Mouse (Mus musculus) embryonic facial prominence, embryonic 14.5 days (tissue): ENCODE measurements around the gene Crebbp. TPM values are rescaled to one million over a fixed set of nuclear protein-coding genes. Genes with fewer than 3 reads are reported as not detected.
"Not testable (repeated sequence)": the region's sequence is repeated elsewhere in the genome, so short reads cannot be mapped to it uniquely, and the experiment has no call there.

ENCODE experiments used
- ATAC-seq: fragments of 200-750 bp; cut with Nextera tagmentation; 2 replicates; pipeline ENCODE4 v1.8.0; 2017; ENCODE audit warnings: low read depth, moderate number of reproducible peaks, moderate TSS enrichment
- DNase-seq: peaks from one replicate; pipeline ENCODE4 v3.0.0-alpha.2; 2015; ENCODE audit warnings: low spot score
- H3K27ac ChIP-seq: fragments of 300-500 bp; sonication (generic); replicated peaks from 2 replicates; pipeline ENCODE4 v1.5.1; 2014; ENCODE audit warnings: low read depth, mild to moderate bottlenecking, low read length, moderate library complexity
- H3K27me3 ChIP-seq: fragments of 300-500 bp; sonication (generic); replicated peaks from 2 replicates; pipeline ENCODE4 v1.6.1; 2014; ENCODE audit warnings: low read length; ENCODE audit not compliant: control insufficient read depth, insufficient read depth
- H3K36me3 ChIP-seq: fragments of 300-500 bp; sonication (generic); 2 replicates; pipeline ENCODE4 v1.6.1; 2014; ENCODE audit warnings: low read length, mixed read lengths; ENCODE audit not compliant: control insufficient read depth, insufficient read depth
- H3K4me1 ChIP-seq: fragments of 300-500 bp; sonication (generic); 2 replicates; pipeline ENCODE4 v1.6.1; 2014; ENCODE audit warnings: antibody characterized with exemption, low read length; ENCODE audit not compliant: control insufficient read depth, insufficient read depth
- H3K4me2 ChIP-seq: fragments of 300-500 bp; sonication (generic); 2 replicates; pipeline ENCODE4 v1.6.1; 2014; ENCODE audit warnings: low read depth, mild to moderate bottlenecking, low read length, moderate library complexity, mixed read lengths
- H3K4me3 ChIP-seq: fragments of 300-500 bp; sonication (generic); 2 replicates; pipeline ENCODE4 v1.5.1; 2014; ENCODE audit warnings: low read depth, mild to moderate bottlenecking, low read length
- H3K9ac ChIP-seq: fragments of 300-500 bp; sonication (generic); 2 replicates; pipeline ENCODE4 v1.6.1; 2014; ENCODE audit warnings: low read depth, mild to moderate bottlenecking, low read length, moderate library complexity, mixed read lengths
- H3K9me3 ChIP-seq: fragments of 300-500 bp; sonication (generic); 2 replicates; pipeline ENCODE4 v1.6.1; 2016; ENCODE audit warnings: low read length; ENCODE audit not compliant: control insufficient read depth
- WGBS: fragments of 180-500 bp; shearing (Covaris S2); extraction: QIAGEN DNeasy Blood & Tissue Kit; methylation state at CpG from one replicate; pipeline ENCODE4 v1.1.7; 2014; 5-methylcytosine and 5-hydroxymethylcytosine counted together
- polyA plus RNA-seq: library from polyadenylated mRNA; unstranded; fragments of >200 nt; fragmentation: Nextera tagmentation; extraction: Ambion mirVana; gene quantifications from 2 replicates; pipeline ENCODE4 v1.2.1, GENCODE M21; 2014

The Crebbp gene
- polyA plus RNA-seq, 1 experiment from 2014 or later: 41.6 TPM

DNA sequence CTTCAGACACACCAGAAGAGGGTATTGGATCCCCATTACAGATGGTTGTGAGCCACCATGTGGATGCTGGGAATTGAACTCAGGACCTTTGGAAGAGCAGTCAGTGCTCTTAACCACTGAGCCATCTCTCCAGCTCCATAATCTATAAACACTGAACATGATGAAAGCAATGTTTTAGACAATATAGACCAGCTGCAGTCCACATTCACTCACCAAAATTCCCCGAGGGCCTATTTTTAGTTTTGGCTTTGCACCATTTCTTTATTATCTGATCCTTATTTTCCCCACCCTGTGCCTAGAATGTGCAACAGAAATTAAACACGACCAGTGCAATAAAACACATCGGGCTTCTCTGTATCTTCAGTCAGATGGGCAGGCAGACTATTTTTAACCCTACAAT lies 133.4 kb downstream of the Crebbp start:
- H3K27me3 ChIP-seq, H3K4me2 ChIP-seq, H3K4me1 ChIP-seq, DNase-seq, H3K4me3 ChIP-seq, H3K9ac ChIP-seq, H3K27ac ChIP-seq, H3K9me3 ChIP-seq, ATAC-seq: not testable (repeated sequence)
- H3K36me3 ChIP-seq: peaks cover 36% of the 10 kb centered on the region
- 71% methylated on average over 3 of the region's 3 CpGs for WGBS

DNA sequence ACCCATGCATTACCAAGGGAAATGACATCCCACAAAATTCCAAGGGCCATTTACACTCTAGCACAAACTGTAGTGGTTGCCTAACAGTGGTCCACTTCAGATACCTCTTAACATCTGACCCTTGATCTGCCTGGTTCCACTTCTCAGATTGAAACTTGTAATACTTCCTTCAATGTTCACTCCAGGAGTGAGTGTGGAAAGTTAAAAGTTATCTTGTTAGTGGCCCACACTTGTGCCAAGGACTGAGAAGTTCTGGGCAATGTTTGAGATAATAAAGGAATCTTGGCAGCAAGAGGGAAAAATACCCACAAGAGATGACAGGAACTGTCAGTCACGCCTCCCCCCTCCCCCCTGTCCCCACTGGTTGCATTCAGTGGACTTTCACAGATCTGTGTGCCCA lies 134.1 kb downstream of the Crebbp start:
- Histone ChIP-seq H3K4me1 (peaks cover 7% of the 10 kb centered on the region), H3K9ac (no peak overlapping the region), H3K36me3 (peaks cover 28% of the 10 kb centered on the region), H3K27ac (no peak overlapping the region), H3K9me3 (no peaks in the 10 kb centered on the region), H3K4me3 (no peak overlapping the region), H3K4me2 (no peak overlapping the region), H3K27me3 (no peaks in the 10 kb centered on the region)
- ATAC-seq: no peak
- no peak for DNase-seq
- WGBS: 77% methylated on average over 1 of the region's 1 CpGs

DNA sequence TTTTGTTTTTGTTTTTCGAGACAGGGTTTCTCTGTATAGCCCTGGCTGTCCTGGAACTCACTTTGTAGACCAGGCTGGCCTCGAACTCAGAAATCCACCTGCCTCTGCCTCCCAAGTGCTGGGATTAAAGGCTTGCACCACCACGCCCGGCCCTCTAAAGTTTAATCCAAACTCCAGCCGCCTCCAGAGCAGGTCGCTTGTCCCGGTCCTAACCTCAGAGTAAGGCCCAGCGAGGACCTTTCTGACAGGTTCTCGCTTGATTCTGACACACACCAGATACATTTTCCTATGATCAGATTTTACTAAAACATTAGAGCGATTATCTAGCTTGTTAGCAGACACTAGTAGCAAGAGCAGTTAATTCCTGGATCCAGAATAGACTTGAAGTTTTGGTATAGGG lies 135.5 kb downstream of the Crebbp start:
- not testable (repeated sequence) for ATAC-seq, H3K9me3 ChIP-seq, H3K4me1 ChIP-seq, H3K27me3 ChIP-seq, H3K27ac ChIP-seq, DNase-seq
- H3K4me2 ChIP-seq: peak overlapping the region; percentile 66
- H3K36me3 ChIP-seq: peaks cover 16% of the 10 kb centered on the region
- H3K4me3 ChIP-seq: peak overlapping the region; percentile 89
- H3K9ac ChIP-seq: peak overlapping the region; percentile 91; the same call in 1 of the 2 replicates
- WGBS: 72% methylated on average over 10 of the region's 10 CpGs

DNA sequence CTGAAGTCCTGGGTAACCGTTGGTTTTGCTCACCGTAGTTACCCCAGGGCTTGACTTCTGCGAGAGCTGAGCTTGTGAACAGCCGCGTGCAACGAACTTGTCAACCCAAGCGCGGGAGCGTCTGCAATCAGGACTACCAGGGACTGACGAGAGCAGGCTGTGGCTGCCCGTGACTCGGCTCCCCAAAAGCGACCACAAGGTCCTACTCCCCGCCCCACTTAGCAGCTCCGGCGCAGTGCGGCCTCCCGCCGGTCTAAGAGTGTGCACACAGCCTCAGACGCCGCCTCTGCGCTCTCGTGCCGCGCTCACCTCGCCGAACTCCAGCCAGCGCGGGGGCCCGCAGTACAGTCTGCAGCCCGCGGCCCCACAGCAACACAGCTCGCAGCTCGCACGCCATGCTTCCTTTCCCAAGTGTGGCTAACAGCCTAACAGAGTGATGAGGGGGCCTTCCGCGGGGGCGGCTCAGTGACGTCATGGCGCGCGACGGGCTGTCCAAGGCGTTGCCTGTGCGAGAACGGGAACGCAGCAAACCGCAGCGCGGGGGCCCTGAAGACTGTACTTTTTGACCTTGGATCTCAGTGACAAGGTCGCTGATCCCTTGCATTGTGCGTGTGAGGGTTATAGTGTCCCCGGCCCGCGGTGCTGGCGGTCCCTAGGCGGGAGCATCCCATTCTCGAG lies 136.3 kb downstream of the Crebbp start, which contains the start of gene Trap1:
Gene Trap1 (minus strand): TSS at position 444 of the 678 bp plus-strand sequence.
- ATAC-seq: peak; percentile 97
- Histone ChIP-seq H3K27ac (peak within 1 kb of the TSS; percentile 90), H3K36me3 (peaks cover 12% of the 10 kb centered on the region; the same call in 1 of the 2 replicates), H3K4me1 (peaks cover 7% of the 10 kb centered on the region), H3K4me2 (peak within 1 kb of the TSS; percentile 66), H3K9me3 (no peaks in the 10 kb centered on the region), H3K9ac (peak within 1 kb of the TSS; percentile 91), H3K4me3 (peak within 1 kb of the TSS; percentile 89), H3K27me3 (no peaks in the 10 kb centered on the region)
- DNase-seq: peak; percentile 92
- WGBS: under 1% methylated on average over 41 of the region's 58 CpGs

DNA sequence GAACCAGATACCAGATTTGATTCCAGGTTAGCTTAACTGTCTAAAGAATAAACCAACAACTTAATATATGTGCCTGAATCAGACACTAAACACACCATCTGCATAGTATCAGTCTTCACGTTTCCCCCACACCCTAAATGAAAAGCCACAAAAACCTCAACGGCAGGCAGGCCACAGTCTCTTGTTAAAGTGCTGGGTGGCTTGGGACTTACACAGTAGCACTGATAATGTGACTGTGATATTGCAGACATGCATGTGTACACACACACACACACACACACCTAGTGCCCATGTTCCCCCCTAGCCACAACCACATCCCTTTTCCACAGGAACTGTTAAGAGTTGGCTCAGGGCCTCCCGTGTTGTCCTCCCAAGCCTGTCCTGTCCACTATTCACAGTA lies 139.0 kb downstream of the Crebbp start:
- H3K9me3 ChIP-seq: no peaks in the 10 kb centered on the region
- H3K27me3 ChIP-seq: no peaks in the 10 kb centered on the region
- no peak overlapping the region for H3K9ac ChIP-seq
- DNase-seq (no peak), ATAC-seq (no peak)
- peaks cover 7% of the 10 kb centered on the region for H3K4me1 ChIP-seq
- no peaks in the 10 kb centered on the region for H3K36me3 ChIP-seq
- H3K4me2 ChIP-seq: no peak overlapping the region
- no peak overlapping the region for H3K4me3 ChIP-seq
- WGBS: 71% methylated on average over 3 of the region's 3 CpGs
- no peak overlapping the region for H3K27ac ChIP-seq

DNA sequence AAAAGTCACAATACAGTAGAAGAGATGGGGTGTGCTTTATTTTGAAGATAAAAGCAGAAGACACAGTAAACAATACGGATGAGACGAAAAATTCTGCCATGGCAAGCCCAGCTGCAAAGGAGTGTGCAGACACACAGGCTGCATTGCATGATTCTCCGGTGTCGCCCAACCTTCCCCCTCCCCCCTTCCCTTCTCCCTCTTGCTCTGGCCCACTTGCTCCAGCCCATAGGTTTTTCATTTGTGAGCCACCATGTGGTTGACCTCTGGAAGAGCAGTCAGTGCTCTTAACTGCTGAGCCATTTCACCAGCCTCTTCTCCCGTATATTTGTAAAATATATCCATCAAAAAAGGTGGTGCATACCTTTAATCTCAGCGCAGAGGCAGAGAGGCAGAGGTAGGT lies 139.5 kb downstream of the Crebbp start:
- WGBS: 56% methylated on average over 6 of the region's 6 CpGs
- DNase-seq: no peak
- Histone ChIP-seq H3K36me3 (no peaks in the 10 kb centered on the region), H3K4me2 (no peak overlapping the region), H3K27me3 (no peaks in the 10 kb centered on the region), H3K4me1 (peaks cover 7% of the 10 kb centered on the region), H3K9ac (no peak overlapping the region), H3K27ac (no peak overlapping the region), H3K4me3 (no peak overlapping the region), H3K9me3 (no peaks in the 10 kb centered on the region)
- ATAC-seq: no peak

DNA sequence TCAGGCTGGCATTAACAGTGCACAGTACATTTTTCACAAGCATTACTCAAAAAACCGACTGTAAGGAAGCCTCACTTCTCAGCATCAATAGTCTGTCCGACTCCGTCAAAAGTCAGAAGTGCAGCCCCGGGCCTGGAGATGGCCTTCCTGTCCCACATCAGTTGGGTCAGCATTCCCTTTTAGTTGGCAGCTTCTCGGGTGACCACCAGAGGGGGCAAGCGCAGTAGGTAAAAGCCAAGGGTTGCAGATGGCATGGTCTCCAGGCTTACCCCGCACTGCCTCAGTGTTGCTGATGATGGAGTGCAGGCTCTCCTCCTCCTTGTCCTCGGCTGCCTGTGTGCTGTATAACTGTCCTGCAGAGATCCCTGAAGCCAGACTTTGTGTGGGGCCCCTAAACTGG lies 145.2 kb downstream of the Crebbp start:
- no peak overlapping the region for H3K4me2 ChIP-seq
- H3K36me3 ChIP-seq: peaks cover 52% of the 10 kb centered on the region
- H3K4me1 ChIP-seq: no peaks in the 10 kb centered on the region
- peak; percentile 17 for DNase-seq
- H3K9ac ChIP-seq: no peak overlapping the region
- no peaks in the 10 kb centered on the region for H3K27me3 ChIP-seq
- no peak overlapping the region for H3K4me3 ChIP-seq
- H3K27ac ChIP-seq: no peak overlapping the region
- peak; percentile 57; the same call in 1 of the 2 replicates for ATAC-seq
- H3K9me3 ChIP-seq: no peaks in the 10 kb centered on the region
- WGBS: 73% methylated on average over 8 of the region's 8 CpGs

DNA sequence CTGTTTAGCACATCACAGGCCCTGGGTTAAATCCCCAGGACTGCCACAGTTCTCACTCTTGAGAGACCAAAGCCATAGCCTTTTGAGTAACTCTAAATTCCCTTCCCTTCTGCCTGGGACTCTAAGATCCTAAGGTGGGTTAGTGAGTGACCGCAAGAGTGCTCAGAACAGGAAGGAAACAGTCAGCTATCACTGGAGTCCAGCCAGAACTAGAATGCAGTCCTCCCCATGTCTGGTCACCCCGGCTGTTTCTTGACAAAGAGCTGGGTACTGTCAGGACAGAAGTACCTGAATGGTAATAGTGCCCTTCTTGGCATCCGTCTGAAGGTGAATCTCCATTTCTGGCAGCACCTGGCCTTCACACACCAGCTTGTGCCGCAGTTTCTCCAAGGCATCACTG lies 148.9 kb downstream of the Crebbp start:
- WGBS: 95% methylated on average over 4 of the region's 4 CpGs
- no peaks in the 10 kb centered on the region for H3K4me1 ChIP-seq
- no peak for ATAC-seq
- no peak overlapping the region for H3K27ac ChIP-seq
- no peaks in the 10 kb centered on the region for H3K9me3 ChIP-seq
- peaks cover 85% of the 10 kb centered on the region for H3K36me3 ChIP-seq
- H3K4me3 ChIP-seq: no peak overlapping the region
- no peak overlapping the region for H3K9ac ChIP-seq
- DNase-seq: no peak
- no peak overlapping the region for H3K4me2 ChIP-seq
- no peaks in the 10 kb centered on the region for H3K27me3 ChIP-seq

DNA sequence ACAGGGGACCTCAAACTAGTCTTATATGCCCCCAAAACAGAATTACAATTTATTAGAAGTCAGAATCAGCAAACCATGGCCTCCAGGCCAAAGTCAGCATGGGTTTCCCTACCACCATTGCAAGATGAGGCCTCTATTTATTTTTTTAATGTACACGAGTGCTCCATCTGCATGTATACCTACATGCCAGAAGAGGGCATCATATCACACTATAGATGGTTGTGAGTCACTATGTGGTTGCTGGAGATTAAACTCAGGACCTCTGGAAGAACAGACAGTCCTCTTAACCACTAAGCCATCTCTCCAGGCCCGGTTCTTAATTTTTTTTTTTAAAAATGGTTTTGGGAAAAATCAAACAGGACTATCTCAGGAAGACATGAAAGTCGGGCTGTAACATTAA lies 160.0 kb downstream of the Crebbp start:
- no peak overlapping the region for H3K4me3 ChIP-seq
- no peak overlapping the region for H3K4me2 ChIP-seq
- ATAC-seq (no peak), DNase-seq (no peak)
- H3K27me3 ChIP-seq: no peaks in the 10 kb centered on the region
- 88% methylated on average over 3 of the region's 3 CpGs for WGBS
- H3K27ac ChIP-seq: no peak overlapping the region
- H3K36me3 ChIP-seq: peaks cover 85% of the 10 kb centered on the region
- no peaks in the 10 kb centered on the region for H3K9me3 ChIP-seq
- no peaks in the 10 kb centered on the region for H3K4me1 ChIP-seq
- H3K9ac ChIP-seq: no peak overlapping the region
